9 mouse cellular contexts compared by ENCODE assay signal in the genomic region with DNA sequence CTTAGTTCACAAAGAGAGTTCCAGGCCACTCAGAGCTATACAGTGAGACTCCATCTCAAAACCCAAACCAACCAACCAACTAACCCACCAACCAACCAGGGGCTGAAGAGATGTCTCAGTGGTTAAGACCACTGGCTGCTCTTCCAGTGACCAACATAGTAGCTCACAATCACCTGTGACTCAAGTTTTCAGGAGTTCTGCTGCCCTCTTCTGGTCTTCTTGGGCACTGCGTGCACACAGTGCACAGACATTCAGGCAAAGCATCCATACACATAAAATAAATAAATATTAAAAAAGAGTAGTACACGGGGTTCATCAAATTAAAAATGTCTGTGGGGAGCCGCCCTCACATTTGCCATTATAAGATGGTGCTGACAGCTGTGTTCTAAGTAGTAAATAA. TPM values are rescaled to one million over a fixed set of nuclear protein-coding genes. Genes with fewer than 3 reads are reported as not detected.
A peak's percentile ranks its signal among the peaks of the same experiment; 100 is the strongest.
DNase-seq lines count a peak whose midpoint lies in the region; ATAC-seq and TF ChIP-seq lines count a peak whose summit lies in the region.
"Had no signal": no experiment of that assay in that cellular context is flagged by ENCODE, and none has a peak within 500 bp of the region (broad histone marks: within the 10 kb centered on the region; RNA-seq: fewer than 3 reads in every experiment).

No protein-coding gene starts in this region.

- H3K27me3 ChIP-seq in kidney, adult 2 months (replicated peaks; ENCODE audit: control insufficient read depth, insufficient read depth, low read length): no peaks in the 10 kb centered on the region
- no peaks in the 10 kb centered on the region for H3K27me3 ChIP-seq in thymus, adult 2 months (ENCODE audit: control insufficient read depth, insufficient read depth, low read length)
- no peaks in the 10 kb centered on the region for H3K27me3 ChIP-seq in forebrain, embryonic 16.5 days (replicated peaks; ENCODE audit: control insufficient read depth, insufficient read depth, low read length)
- H3K27me3 ChIP-seq: megakaryocyte, embryonic 14.5 days had no signal

- H3K9ac ChIP-seq in forebrain, embryonic 16.5 days (replicated peaks; ENCODE audit: low read depth, low read length): no peak overlapping the region

- no peak for TF ChIP-seq POLR2A in kidney, adult 2 months (IDR thresholded peaks at IDR 0.05; ENCODE audit: low read depth, low read length)
- no peak for TF ChIP-seq POLR2A in thymus, adult 2 months (IDR thresholded peaks at IDR 0.05; ENCODE audit: control insufficient read depth, extremely low read depth, insufficient read depth, low read length, poor library complexity)

- DNase-seq in CD4-positive, CD25-positive, alpha-beta regulatory T cell, adult 2 months (ENCODE audit: low read depth, low spot score): peak; percentile 55
- peak; percentile 20 for DNase-seq in kidney, adult 2 months
- no peak for DNase-seq in kidney, adult 11 months
- peak; percentile 48 for DNase-seq in thymus, adult 2 months
- DNase-seq in thymus, adult 18-20 months: no peak
- DNase-seq in urinary bladder, postnatal 25 days (ENCODE audit: low spot score): no peak

- no peaks in the 10 kb centered on the region for H3K4me1 ChIP-seq in kidney, adult 2 months (ENCODE audit: control insufficient read depth, insufficient read depth, low read length)
- H3K4me1 ChIP-seq in thymus, adult 2 months (replicated peaks; ENCODE audit: control insufficient read depth, insufficient read depth, low read length): no peaks in the 10 kb centered on the region
- no peaks in the 10 kb centered on the region for H3K4me1 ChIP-seq in forebrain, embryonic 16.5 days (replicated peaks; ENCODE audit: control insufficient read depth, insufficient read depth, low read length)
- H3K4me1 ChIP-seq: megakaryocyte, embryonic 14.5 days had no signal

- H3K4me3 ChIP-seq in kidney, adult 2 months (ENCODE audit: insufficient read depth, low read depth, low read length): no peak overlapping the region
- H3K4me3 ChIP-seq in thymus, adult 2 months (ENCODE audit: control insufficient read depth, insufficient read depth, low read length): no peak overlapping the region
- H3K4me3 ChIP-seq in forebrain, embryonic 16.5 days (replicated peaks; ENCODE audit: low read length): no peak overlapping the region
- H3K4me3 ChIP-seq: megakaryocyte, embryonic 14.5 days had no signal

- H3K4me2 ChIP-seq in forebrain, embryonic 16.5 days (ENCODE audit: low read length): no peak overlapping the region

- H3K36me3 ChIP-seq in kidney, adult 2 months (ENCODE audit: control insufficient read depth, insufficient read depth, low read length): no peaks in the 10 kb centered on the region
- no peaks in the 10 kb centered on the region for H3K36me3 ChIP-seq in thymus, adult 2 months (ENCODE audit: control insufficient read depth, insufficient read depth, low read length)
- no peaks in the 10 kb centered on the region for H3K36me3 ChIP-seq in forebrain, embryonic 16.5 days (ENCODE audit: control insufficient read depth, insufficient read depth)

- TF ChIP-seq CTCF in kidney, adult 2 months (conservative IDR thresholded peaks at IDR 0.05; ENCODE audit: insufficient read depth, insufficient read length, low read depth, low read length): peak; percentile 44
- TF ChIP-seq CTCF in thymus, adult 2 months (IDR thresholded peaks at IDR 0.05; ENCODE audit: borderline replicate concordance, control insufficient read depth, extremely low read depth, insufficient read depth, low read length, poor library complexity): no peak

- H3K27ac ChIP-seq in kidney, adult 2 months (ENCODE audit: insufficient read depth, low read depth, low read length): no peak overlapping the region
- H3K27ac ChIP-seq in thymus, adult 2 months (ENCODE audit: control insufficient read depth, insufficient read depth, low read length): no peak overlapping the region
- H3K27ac ChIP-seq in forebrain, embryonic 16.5 days (ENCODE audit: low read length): no peak overlapping the region

- no peaks in the 10 kb centered on the region for H3K9me3 ChIP-seq in forebrain, embryonic 16.5 days (ENCODE audit: control insufficient read depth, low read length)

- 88% methylated on average over 3 of the region's 3 CpGs for WGBS in kidney, adult 2 months
- 95% methylated on average over 3 of the region's 3 CpGs for WGBS in thymus, adult 2 months
- WGBS in forebrain, embryonic 16.5 days: 95% methylated on average over 3 of the region's 3 CpGs

- no peak for ATAC-seq in CD4-positive, CD25-positive, alpha-beta regulatory T cell, adult 4 months
- no peak for ATAC-seq in forebrain, embryonic 16.5 days

RNA-seq across cellular contexts. Expression of a gene that starts 46.8 kb away (rescaled TPM):
- not detected for polyA plus RNA-seq in CD4-positive, CD25-positive, alpha-beta regulatory T cell, adult 4 months (2017; shearing (Covaris generic))
- polyA plus RNA-seq in kidney, adult 2 months (2012; rRNA removed): not detected in 2 replicates
- not detected in 2 replicates for polyA plus RNA-seq in thymus, adult 2 months (2012; rRNA removed)
- not detected in 2 replicates for polyA plus RNA-seq in forebrain, embryonic 16.5 days (2015; fragmentation: Nextera tagmentation; extraction: Ambion mirVana)

Comparison
In these comparisons a context has a peak if more than half of its experiments do, and no peak if none do; other contexts are left out.
1. DNase-seq: peak in CD4-positive, CD25-positive, alpha-beta regulatory T cell, adult 2 months (single experiment), kidney, adult 2 months (single experiment) and thymus, adult 2 months (single experiment); none in kidney, adult 11 months (single experiment), thymus, adult 18-20 months (0 of 2) and urinary bladder, postnatal 25 days (single experiment).